Mouse (Mus musculus): Measurements from ENCODE around the gene Med4. TPM values are rescaled to one million over a fixed set of nuclear protein-coding genes. Genes with fewer than 3 reads are reported as not detected.

Med4 gene
- total RNA-seq (2015; ENCODE audit: low replicate concordance), result 15.5 and 20.1 TPM in 2 replicates
- 15.4 and 21.8 TPM in 2 replicates for total RNA-seq (2017; ENCODE audit: low replicate concordance)

DNA sequence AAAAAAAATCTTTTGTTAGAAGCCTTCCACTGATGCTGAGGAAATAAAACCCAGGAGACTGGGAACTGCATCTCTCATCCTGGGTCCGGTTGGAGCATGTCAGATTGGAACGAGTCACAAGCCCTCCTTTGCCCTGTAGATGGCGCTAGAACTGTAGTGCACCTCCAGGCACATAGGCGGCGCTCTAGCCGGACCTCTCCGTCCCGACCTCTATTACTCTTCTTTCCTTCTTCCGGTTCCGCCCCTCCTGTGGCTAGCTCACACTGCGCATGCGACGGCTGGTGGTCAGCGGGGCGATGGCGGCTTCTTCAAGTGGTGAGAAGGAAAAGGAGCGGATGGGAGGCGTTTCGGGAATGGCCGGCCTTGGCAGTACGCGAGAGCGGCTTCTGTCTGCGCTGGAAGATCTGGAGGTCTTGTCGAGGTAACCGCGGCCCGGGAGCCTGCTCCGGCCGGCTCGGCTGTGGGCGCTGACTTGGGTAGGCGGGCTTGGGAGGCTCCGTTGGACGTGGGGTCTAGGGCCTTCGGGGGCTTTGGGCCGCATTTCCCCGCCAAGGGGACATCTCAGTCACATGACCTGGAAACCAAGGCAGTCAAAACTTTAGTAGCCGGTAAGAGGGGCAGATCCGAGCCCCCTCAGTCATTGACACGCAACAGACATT is at the start of gene Med4:
Med4 (plus strand) TSS at position 261 of the 659 bp plus-strand sequence.
- peak; percentile 98 for ATAC-seq (replicated peaks; ENCODE audit: low FRiP score, poor library complexity, severe bottlenecking)

DNA sequence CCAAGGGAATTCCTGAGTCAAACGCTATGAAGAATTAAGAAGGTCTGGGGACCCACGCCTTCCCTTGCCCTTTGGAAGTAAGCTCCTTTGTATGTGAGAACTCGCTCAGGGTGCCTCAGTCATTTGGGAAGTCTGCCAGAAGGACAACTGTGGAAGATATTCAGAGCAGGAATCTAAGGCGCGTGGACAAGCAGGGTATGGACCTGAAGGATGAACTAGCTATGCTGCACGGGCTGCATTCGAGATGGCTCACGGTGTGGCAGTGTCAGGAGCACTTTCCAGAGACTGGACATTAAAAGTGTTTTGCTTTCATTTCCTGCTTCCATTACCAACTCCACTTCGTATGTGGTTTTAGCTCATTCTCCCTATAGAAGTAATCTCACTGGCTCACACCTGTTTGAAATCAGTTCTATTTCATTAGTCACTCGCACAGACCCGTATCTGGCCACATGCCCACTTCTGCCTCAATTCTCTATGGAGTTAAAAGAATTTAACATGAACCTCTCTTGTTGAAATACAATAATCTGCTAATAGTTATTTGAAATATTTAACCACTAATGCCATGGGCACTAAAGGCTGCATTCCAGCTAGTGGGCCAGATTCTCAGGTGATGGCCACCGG is 49.2 kb upstream of the Med4 start:
- ATAC-seq (replicated peaks; ENCODE audit: low FRiP score, poor library complexity, severe bottlenecking), result no peak

DNA sequence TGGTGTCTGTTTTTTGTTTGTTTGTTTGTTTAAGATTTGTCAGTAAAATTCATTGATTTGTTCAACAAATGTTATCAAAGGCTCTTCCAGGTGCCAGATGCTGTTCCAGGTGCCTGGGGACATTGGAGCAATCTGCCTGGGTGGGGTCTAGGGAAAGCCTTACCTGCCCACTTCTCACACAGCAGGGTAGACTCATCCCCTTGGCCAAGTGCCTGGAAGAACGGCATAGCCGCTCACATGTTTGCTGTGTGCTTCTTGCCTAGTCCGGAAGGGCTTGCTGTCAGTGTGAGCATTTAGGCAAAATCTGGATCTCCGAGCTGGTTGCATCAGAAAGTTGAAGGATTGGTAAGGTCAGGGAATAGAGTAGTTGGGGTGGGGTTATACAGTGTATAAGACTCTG is 47.6 kb upstream of the Med4 start:
- no peak for ATAC-seq (replicated peaks; ENCODE audit: low FRiP score, poor library complexity, severe bottlenecking)

DNA sequence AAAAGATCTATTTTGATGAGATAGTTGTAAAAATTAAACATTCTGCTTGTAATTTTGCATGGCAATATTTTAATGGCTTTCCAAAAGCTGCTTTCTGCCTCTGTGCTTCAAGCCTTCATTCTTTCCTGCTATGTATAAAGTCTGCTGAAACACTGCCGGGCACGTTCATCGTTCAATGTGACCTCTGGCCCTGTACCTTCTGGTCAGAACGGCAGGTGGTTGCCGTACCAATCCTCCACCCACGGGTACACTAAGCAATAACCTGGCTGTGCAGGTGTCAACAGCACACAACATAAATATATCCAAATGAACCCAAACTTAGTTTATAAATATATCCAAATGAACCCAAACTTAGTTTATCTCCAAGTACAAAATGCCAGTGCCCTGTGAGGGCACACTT is 42.1 kb upstream of the Med4 start:
- ATAC-seq (replicated peaks; ENCODE audit: low FRiP score, poor library complexity, severe bottlenecking), result no peak

DNA sequence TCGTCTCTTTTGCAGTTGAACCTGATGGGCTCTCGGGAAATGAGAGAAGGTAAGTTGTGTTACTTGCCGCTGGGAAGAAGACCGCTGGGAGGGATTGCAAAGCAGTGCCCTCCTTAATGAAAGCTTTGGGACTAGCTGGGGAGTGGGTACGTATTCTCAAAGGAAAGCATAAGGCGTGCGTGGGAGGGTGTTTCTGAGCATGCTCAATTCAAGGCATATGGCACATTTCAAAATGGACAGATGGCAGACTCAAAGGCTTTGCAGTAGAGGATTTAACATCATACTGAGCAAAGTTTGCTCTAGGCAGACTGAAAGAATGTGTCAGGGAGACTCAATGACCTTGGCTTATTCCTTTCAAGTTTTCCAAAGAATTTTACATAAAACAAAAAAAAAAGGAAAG is 40.3 kb upstream of the Med4 start:
- no peak for ATAC-seq (replicated peaks; ENCODE audit: low FRiP score, poor library complexity, severe bottlenecking)

DNA sequence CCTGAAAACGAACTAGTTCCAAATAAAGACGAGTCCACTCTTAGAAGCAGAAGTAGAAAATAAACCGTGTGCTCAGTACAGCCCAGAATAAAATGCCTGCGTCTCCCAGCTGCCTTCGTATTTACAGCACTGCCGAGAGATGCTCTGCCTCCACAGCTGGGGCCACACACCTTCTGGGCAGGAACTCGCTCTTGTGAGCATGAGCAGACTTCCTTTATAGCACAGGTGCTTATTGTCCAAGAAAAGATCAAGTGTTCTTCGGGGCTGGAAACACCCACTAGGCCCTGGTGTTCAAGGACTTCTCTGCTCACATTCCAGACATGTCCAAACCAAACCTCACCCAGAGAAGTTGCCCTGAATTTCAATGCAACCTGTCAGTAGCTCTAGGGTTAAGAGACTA is 39.2 kb upstream of the Med4 start:
- ATAC-seq (replicated peaks; ENCODE audit: low FRiP score, poor library complexity, severe bottlenecking), result no peak

DNA sequence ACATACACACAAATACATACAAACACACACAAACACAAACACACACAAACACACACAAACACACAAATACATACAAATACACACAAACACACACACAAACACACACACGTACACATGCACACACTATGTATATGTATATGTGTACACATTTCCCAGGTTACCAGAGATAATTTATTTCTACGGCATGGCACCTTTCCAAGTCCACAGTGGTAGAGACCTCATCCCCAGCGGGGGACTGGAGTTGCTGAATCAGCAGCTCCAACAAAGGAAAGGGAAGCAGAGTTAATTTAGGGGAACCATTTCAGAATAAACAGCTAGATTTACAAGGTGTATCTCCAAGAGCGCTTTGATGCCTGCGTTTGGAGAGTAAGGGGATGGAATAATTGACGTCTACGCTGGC is 37.6 kb upstream of the Med4 start:
- ATAC-seq (replicated peaks; ENCODE audit: low FRiP score, poor library complexity, severe bottlenecking), result no peak

DNA sequence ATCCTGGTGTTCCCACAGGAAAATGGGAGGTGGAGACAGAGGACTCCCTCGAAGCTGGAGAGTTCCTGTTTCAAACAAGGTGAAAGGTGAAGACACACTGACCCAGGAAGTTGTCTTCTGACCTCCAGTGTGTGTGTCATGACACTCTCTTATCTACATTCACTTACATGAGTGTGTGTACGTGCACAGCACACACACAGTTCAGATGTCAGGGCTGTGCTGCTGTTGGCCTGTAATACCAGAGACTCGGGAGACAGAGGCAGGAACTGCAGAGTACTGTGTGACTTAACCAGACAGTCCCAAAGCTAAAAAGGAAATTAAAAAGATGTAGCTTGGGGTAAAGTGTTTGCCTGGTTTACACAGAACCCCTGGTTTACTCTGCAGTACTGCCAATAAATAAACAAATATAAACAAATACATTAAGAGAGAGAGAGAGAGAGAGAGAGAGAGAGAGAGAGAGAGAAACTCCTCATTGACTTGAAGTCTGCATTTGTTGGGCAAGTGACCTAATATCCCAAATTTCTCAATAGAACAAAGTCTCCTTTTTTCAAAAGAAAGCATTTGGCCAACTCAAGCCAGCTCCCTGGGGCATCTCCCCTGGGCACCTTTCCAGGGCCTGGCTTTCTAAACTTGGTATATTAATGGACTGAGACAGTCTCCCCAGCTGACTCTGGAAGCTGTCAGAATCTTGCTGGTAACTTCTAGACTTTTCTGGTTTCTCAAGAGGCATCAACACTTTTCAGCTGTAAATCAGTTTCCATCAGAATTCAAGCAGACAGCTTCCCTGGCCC is 36.0 kb upstream of the Med4 start:
- no peak for ATAC-seq (replicated peaks; ENCODE audit: low FRiP score, poor library complexity, severe bottlenecking)

DNA sequence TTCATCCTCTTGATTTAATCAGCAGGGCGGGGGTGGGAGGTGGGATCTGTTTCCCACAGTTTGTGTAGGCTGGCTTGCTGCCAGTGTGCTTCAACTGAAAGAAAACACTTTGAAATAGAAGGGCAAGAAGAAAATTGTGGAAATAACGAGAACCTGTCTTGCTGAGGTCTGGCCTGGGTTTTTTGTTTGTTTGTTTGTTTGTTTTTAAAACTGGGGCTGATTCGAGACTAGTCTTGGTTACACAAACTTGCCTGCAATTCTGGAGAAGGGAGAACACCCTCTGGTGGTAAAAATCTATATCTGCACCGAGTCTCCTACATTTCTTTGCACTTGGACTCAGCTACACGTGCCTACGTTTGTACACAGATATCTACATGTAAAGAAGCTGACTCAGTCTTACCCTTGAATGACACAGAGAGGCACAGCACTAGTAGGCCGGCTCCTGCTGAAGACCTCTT is 35.2 kb upstream of the Med4 start:
- 0 out of 2 replicates have a peak, but pooled peaks have one; percentile 52 for ATAC-seq (replicated peaks; ENCODE audit: low FRiP score, poor library complexity, severe bottlenecking)

DNA sequence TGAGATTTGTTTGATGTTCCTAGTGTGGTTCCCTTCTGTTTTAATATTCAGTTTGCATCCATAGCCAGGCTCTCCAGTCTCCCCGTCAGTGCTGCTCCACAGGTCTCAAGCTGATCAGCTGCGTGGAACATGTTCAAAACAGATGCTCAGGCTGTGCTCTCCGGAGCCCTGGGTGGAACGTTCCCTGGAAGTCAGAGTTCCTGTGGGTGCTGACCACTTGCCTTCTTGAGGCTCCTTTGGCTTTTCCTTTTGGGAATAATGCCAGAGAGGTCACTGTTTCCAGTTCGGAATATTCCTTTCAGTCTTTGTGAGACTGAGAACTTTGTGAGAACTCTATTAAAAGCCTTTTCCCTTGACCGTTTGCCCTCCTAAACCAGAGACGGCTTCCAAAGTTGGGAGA is 34.3 kb upstream of the Med4 start:
- ATAC-seq (replicated peaks; ENCODE audit: low FRiP score, poor library complexity, severe bottlenecking), result no peak

DNA sequence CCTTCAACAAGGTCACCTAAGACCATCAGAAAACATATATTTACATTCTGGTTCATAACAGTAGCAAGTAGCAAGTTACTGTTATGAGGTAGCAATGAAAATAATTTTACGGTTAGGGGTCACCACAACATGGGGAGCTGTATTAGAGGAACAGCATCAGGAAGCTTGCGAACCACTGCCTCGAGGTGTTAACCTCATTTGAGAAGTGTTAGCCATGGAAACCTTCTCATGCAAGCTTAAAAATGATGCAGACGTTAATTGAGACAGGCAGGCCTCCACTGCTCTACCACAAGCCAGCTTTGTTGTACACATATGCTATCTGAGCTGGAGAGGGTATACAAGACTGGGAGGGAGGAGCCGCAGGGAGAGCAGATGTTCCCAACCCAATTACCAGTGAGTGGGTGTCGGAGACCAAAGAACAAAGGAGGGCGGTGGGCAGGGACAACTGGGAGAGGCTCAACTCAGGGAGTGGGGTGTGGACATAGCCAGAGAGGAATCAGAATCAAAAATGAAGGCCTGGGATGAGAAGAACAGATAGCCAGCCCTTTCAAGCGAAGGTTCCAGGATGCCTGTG is 33.4 kb upstream of the Med4 start:
- no peak for ATAC-seq (replicated peaks; ENCODE audit: low FRiP score, poor library complexity, severe bottlenecking)

DNA sequence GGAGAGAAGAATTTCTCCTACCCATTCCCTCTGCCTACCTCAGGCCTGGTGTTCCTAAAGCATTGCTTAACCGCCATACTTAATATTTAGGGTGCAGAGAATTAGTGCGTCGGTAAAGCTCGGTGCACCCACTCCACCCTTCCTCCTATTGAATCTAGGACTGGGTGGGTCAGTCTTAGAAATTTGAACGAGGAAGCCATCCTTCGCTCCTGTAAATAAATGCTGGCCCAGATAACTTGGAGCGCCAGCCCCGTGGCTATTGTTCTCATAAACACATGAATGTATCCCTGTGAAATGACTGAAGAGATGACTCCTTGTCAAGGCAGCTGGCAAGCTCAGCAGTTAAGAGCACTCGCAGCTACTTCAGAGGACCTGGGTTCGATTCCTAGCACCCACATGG is 32.7 kb upstream of the Med4 start:
- no peak for ATAC-seq (replicated peaks; ENCODE audit: low FRiP score, poor library complexity, severe bottlenecking)

DNA sequence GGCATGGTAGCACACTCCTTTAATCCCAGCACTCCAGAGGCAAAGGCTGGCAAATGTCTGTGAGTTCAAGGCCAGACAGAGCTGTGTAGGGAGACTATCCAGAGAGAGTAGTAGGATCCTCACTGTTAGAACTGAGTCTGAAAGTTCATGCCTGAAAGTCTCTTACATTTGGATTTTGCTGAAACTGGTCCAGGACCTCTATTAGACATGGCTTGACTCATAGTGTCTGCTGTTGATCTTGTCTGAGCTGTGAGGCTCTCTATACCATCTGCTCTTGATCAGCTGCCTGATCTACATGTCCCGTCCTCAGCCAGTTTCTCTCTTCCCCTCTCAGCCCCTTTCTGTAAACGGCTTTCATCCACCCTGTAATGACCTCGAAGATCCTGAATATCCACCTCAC is 31.5 kb upstream of the Med4 start:
- ATAC-seq (replicated peaks; ENCODE audit: low FRiP score, poor library complexity, severe bottlenecking), result no peak

DNA sequence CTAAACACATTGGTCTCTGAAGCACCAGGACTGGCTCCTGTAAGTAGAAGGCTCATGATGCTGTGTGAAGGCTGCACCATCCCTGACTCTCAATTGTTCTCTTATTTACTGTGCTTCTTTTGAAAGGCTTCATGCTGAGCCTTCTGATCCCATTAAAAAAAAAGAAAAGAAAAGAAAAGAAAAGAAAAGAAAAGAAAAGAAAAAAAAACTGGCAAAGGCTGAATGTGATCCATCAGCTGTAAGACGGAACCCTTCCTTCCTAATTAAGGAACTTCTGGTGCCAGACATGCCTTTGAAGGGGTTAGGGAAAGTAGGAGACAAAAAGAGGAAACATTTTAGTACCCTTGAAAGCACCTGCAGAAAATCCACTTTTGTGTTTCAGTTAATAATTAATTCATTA is 30.1 kb upstream of the Med4 start:
- ATAC-seq (replicated peaks; ENCODE audit: low FRiP score, poor library complexity, severe bottlenecking), result no peak

DNA sequence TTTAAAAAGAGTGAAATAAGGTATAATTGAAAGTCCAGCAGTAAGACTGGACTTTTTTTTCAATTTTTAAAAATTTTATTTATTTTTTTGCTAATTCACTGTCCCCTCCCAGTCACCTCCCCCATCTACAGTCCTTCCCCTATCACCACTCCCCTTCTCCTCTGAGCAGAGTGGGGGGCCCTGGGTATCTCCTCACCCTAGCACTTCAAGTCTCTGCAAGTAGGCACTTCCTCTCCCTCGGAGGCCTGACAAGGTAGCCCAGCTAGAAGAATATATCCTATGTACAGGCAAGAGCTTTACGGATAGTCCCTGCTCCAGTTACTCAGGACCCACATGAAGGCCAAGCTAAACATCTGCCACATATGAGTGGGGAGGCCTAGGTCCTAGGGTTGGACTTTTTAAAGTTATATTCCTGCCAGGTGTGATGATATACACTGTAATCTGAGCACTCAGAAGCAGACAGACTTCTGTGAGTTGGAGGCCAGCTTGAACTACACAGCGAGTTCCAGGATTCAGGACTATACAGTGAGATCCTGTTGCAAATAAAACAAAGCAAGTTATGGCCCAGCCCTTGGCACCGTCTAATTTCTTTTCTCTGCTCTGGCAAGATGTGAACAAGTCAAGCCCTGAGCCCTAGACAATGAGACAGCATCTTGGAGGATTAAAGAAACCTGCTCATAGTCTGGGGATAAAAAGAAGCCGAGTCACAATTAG is 26.2 kb upstream of the Med4 start:
- ATAC-seq (replicated peaks; ENCODE audit: low FRiP score, poor library complexity, severe bottlenecking), result no peak

DNA sequence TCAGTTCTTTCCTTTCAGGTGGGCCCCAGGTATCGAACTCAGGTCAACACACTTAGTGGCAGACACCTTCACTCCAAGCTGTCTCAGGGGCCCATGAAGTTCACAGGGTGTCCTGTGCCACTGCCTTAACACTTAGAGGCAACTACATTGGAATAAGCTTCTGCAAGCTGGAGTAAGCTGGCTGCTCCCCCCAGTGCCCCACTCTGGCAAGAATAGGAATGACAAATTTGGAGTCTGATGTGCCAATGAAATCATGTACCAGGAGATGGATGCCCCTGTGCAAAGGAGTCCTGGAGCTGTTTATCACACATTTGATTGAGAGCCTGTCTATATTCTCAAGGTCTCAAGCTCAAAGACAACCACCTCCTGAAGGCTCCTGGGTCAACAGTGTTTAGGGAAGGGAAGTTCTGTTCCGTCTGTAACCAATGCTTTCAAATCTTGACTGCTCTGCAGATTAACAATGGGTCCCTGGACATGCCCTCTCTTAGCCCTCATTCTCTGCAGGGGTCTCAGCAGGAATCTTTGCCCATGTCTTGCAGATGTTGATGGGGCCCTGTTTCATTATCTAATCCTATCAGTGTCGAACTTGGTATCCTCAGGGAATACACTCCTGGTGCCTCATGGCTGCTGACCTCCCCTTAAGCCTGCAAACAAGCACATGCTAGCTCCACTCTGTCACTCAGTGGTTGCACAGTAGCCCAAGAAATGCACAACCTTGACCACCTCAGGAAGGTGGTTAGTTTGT is 25.3 kb upstream of the Med4 start:
- ATAC-seq (replicated peaks; ENCODE audit: low FRiP score, poor library complexity, severe bottlenecking), result no peak

DNA sequence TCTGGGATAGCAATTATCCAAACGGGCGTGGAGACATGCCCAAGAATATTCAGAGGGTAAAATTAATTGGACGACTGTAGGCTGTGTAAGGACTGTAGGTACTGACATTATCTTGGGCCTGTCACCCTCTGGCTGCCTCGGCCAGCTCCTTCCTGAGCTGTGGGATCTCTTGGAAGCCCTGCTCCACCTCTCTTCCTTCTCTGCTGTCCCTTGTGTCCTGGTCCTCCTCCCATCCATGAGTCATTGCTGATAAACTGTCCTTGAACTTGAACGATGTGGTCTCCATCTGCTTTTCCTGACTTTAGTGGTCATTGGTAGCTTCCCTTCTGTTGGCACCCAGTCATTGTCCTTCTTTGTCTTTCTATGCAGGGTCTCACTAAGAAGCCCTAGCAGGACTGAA is 23.2 kb upstream of the Med4 start:
- no peak for ATAC-seq (replicated peaks; ENCODE audit: low FRiP score, poor library complexity, severe bottlenecking)

DNA sequence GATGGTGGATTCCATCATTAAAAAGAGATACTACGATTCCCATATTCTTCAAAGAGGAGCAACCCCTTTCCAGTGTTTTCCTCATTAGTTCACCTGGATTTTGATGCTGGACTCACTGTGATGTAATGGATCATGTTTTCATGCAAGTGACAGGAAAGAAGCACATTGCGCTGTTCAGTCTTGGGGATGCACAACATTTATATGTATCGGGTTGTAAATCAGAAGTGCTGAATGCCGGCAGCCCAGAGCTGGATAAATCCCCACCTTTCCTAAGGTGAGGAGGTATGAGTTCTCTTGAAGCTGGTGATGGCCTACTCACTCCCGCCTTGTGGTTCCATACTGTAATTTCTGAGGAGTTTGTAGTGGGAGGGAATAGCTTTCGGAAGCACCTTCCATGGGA is 16.5 kb upstream of the Med4 start:
- no peak for ATAC-seq (replicated peaks; ENCODE audit: low FRiP score, poor library complexity, severe bottlenecking)

DNA sequence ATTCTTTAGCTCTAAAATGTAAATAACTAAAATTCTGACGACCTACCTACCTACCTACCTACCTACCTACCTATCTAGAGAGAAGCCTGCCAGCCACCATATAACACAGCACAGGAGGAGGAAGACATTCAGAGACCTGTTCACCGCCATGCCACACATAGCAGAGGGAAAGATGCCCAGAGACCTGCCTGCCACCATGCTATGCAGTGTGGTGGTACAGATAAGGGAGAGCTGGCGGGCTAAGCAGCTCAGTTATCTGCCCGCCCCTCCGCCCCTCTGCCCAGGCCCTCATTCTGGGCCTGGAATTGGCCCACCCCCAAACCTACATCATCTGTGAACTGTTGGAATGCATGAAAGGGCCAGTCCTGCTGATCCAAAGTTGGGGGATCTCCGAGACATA is 15.7 kb upstream of the Med4 start:
- no peak for ATAC-seq (replicated peaks; ENCODE audit: low FRiP score, poor library complexity, severe bottlenecking)
